Mouse (Mus musculus) midbrain, embryonic 12.5 days (tissue): ENCODE results near the gene Gemin6. TPM values are rescaled to one million over a fixed set of nuclear protein-coding genes. Genes with fewer than 3 reads are reported as not detected.
"Not testable (repeated sequence)": the region's sequence is repeated elsewhere in the genome, so short reads cannot be mapped to it uniquely, and the experiment has no call there.

Source experiments
- ATAC-seq: fragments of 200-750 bp; cut with Nextera tagmentation; 2 replicates; pipeline ENCODE4 v1.8.0; 2017; ENCODE audit warnings: low read depth, moderate TSS enrichment, moderate library complexity; ENCODE audit not compliant: low FRiP score
- H3K27ac ChIP-seq: fragments of 300-500 bp; sonication (generic); replicated peaks from 2 replicates; pipeline ENCODE4 v1.5.1; 2016; ENCODE audit warnings: mild to moderate bottlenecking
- H3K27me3 ChIP-seq: fragments of 300-500 bp; sonication (generic); 2 replicates; pipeline ENCODE4 v1.6.1; 2016; ENCODE audit warnings: mild to moderate bottlenecking
- H3K36me3 ChIP-seq: fragments of 300-500 bp; sonication (generic); 2 replicates; pipeline ENCODE4 v1.6.1; 2016
- H3K4me1 ChIP-seq: fragments of 300-500 bp; sonication (generic); 2 replicates; pipeline ENCODE4 v1.6.1; 2016
- H3K4me2 ChIP-seq: fragments of 300-500 bp; sonication (generic); replicated peaks from 2 replicates; pipeline ENCODE4 v1.6.1; 2016; ENCODE audit warnings: mild to moderate bottlenecking, moderate library complexity
- H3K4me3 ChIP-seq: fragments of 300-500 bp; sonication (generic); 2 replicates; pipeline ENCODE4 v1.5.1; 2016; ENCODE audit warnings: mild to moderate bottlenecking
- H3K9ac ChIP-seq: fragments of 300-500 bp; sonication (generic); replicated peaks from 2 replicates; pipeline ENCODE4 v1.6.1; 2016; ENCODE audit warnings: mild to moderate bottlenecking, moderate library complexity
- H3K9me3 ChIP-seq: fragments of 300-500 bp; sonication (generic); 2 replicates; pipeline ENCODE4 v1.6.1; 2016; ENCODE audit warnings: mild to moderate bottlenecking
- WGBS: fragments of 180-500 bp; shearing (Covaris S2); methylation state at CpG from one replicate; pipeline ENCODE4 v1.1.7; 2016; 5-methylcytosine and 5-hydroxymethylcytosine counted together
- polyA plus RNA-seq: library from polyadenylated mRNA; unstranded; fragments of >200 nt; fragmentation: Nextera tagmentation; extraction: Ambion mirVana; gene quantifications from 2 replicates; pipeline ENCODE4 v1.2.1, GENCODE M21; 2016

The Gemin6 gene
- polyA plus RNA-seq, 1 experiment from 2014 or later, result 31.6 TPM

DNA sequence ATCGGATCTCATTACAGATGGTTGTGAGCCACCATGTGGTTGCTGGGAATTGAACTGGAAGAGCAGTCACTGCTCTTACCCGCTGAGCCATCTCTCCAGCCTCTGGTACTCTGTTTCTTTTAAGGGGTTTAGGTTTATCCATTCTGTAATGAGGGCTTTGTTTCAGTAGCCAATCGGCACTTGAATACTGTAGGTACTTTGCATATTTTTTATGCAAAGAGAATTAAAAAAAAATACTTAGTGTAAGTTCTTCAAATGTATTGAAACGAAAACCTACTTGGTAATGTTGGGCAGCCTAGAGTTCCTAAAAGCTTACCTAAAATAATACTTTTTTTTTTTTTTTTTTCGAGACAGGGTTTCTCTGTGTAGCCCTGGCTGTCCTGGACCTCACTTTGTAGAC, 13.2 kb downstream of the Gemin6 start:
- Histone ChIP-seq H3K9ac (no peak overlapping the region), H3K27me3 (no peaks in the 10 kb centered on the region), H3K36me3 (peaks cover 48% of the 10 kb centered on the region), H3K4me2 (no peak overlapping the region), H3K4me1 (no peaks in the 10 kb centered on the region), H3K9me3 (no peaks in the 10 kb centered on the region), H3K27ac (no peak overlapping the region), H3K4me3 (no peak overlapping the region)
- 95% methylated on average over 5 of the region's 5 CpGs for WGBS
- no peak for ATAC-seq

GRCm38 (mm10) chr17:80241594-80241993, 17.4 kb downstream of the Gemin6 start:
- Histone ChIP-seq H3K4me3 (no peak overlapping the region), H3K27ac (no peak overlapping the region), H3K4me1 (no peaks in the 10 kb centered on the region), H3K9me3 (no peaks in the 10 kb centered on the region), H3K9ac (no peak overlapping the region), H3K4me2 (no peak overlapping the region), H3K36me3 (peaks cover 85% of the 10 kb centered on the region), H3K27me3 (no peaks in the 10 kb centered on the region)
- 92% methylated on average over 9 of the region's 9 CpGs for WGBS
- ATAC-seq, result no peak

DNA sequence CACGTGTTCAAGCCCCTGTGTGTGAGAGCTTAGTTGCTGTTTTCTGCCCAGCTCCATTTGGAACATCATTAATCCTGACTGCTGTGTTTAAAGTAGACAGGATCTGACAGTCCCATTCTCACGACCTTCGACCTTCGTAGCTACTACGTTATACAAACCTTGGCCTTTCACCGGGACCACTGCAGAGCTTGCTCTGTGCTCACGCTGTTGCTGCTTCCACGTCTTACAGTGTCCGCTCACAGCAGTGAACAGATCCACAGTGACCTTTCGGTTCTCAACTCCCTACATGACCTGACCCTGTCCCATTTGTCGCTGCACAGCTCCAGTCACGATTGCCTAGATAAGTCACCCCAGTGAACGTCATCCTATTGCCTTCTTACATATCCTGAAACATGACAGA, 18.9 kb downstream of the Gemin6 start:
- no peaks in the 10 kb centered on the region for H3K9me3 ChIP-seq
- H3K4me2 ChIP-seq, result no peak overlapping the region
- H3K9ac ChIP-seq, result no peak overlapping the region
- H3K27me3 ChIP-seq, result no peaks in the 10 kb centered on the region
- no peak overlapping the region for H3K27ac ChIP-seq
- WGBS, result 77% methylated on average over 13 of the region's 13 CpGs
- no peaks in the 10 kb centered on the region for H3K4me1 ChIP-seq
- H3K4me3 ChIP-seq, result no peak overlapping the region
- no peak for ATAC-seq
- H3K36me3 ChIP-seq, result peaks cover 90% of the 10 kb centered on the region

DNA sequence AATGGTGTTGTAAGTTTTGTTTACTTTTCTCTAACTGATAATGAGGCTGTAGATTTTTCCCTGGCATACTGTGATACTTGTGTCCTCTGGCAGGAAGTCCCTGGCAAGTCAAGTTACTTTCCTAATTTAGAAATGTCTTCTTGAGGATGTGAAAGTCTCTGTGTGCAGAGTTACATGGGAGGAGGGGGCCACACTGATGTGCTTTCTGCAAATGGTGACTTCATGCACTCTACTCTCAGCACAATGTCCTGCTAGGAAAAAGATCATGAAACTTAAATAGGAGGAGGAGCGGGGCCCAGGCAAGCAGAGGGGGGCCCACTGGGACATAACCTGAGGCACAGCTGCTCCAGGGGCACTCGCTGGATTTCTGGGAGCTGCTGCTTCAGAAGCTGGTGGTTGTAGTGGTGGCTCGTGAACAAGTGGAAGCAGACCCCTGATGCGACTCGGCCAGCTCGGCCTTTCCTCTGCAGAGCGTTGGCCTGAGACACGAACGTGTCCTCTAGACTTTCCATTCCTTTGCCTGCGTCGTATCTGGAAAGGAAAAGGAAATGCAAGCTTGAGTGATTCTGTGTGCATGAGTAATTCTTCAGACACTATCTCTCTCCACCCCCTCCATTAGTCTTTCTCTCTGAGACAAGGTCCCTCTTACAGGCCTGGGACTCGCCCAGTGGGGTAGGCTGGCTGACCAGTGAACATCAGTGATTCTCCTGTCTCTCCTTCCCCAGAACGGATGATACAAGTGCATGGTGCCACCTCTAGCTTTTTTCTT, 28.7 kb downstream of the Gemin6 start:
- Histone ChIP-seq H3K27ac (no peak overlapping the region), H3K4me2 (no peak overlapping the region), H3K4me1 (no peaks in the 10 kb centered on the region), H3K9ac (no peak overlapping the region), H3K9me3 (no peaks in the 10 kb centered on the region), H3K4me3 (no peak overlapping the region), H3K27me3 (no peaks in the 10 kb centered on the region), H3K36me3 (peaks cover 94% of the 10 kb centered on the region)
- 88% methylated on average over 12 of the region's 13 CpGs for WGBS
- ATAC-seq, result no peak

DNA sequence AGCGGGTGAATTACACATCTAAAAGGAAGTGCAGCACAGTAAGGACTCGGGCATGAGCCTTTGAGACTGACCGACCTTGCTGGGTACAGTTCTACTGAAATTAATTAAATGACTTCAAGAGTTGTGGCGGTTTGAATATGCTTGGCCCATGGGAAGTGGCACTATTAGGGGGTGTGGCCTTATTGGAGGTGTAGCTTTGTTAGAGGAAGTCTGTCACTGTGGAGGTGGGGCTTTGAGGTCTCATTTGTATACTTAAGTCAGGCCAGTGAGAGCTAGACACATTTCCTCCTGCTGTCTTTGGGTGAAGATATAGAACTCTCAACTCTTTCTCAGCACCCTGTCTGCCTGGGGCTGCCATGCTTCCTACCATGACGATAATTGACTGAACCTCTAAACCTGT, 30.2 kb downstream of the Gemin6 start:
- WGBS, result 98% methylated on average over 5 of the region's 5 CpGs
- H3K4me3 ChIP-seq, result no peak overlapping the region
- peaks cover 98% of the 10 kb centered on the region for H3K36me3 ChIP-seq
- H3K27me3 ChIP-seq, result no peaks in the 10 kb centered on the region
- ATAC-seq, result no peak
- H3K9me3 ChIP-seq, result no peaks in the 10 kb centered on the region
- H3K4me1 ChIP-seq, result no peaks in the 10 kb centered on the region
- no peak overlapping the region for H3K9ac ChIP-seq
- no peak overlapping the region for H3K4me2 ChIP-seq
- H3K27ac ChIP-seq, result no peak overlapping the region

DNA sequence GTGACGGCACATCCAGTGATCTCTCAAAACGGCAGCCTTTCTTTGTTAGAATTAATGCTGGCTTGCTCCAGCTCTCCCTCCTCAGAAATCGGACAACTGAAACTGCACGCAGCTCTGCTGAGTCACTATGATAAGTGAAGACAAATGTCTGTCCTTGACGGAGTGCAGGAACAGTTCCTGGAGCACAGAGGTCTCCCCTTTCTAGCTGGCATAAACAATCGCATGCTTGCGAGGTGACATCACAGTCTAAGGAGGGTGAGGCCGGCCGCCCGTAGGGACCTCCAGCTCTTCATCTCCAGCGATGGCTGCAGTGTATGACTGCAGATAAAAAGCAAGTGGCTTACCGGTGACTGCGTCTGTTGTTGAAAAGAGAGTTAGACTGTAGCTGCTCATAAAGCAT, 31.0 kb downstream of the Gemin6 start:
- no peak overlapping the region for H3K9ac ChIP-seq
- ATAC-seq, result no peak
- H3K36me3 ChIP-seq, result peaks cover 97% of the 10 kb centered on the region

GRCm38 (mm10) chr17:80267065-80267464, 42.8 kb downstream of the Gemin6 start:
- Histone ChIP-seq H3K4me2 (no peak overlapping the region), H3K9ac (no peak overlapping the region), H3K36me3 (peaks cover 84% of the 10 kb centered on the region), H3K27me3 (no peaks in the 10 kb centered on the region), H3K4me3 (no peak overlapping the region), H3K27ac (no peak overlapping the region), H3K9me3 (no peaks in the 10 kb centered on the region), H3K4me1 (no peaks in the 10 kb centered on the region)
- WGBS, result 92% methylated on average over 4 of the region's 4 CpGs
- no peak for ATAC-seq

More for the DNA sequence above, 31.0 kb downstream of the Gemin6 start:
- Histone ChIP-seq H3K4me1 (no peaks in the 10 kb centered on the region), H3K9me3 (no peaks in the 10 kb centered on the region), H3K27me3 (no peaks in the 10 kb centered on the region), H3K27ac (no peak overlapping the region), H3K4me3 (no peak overlapping the region), H3K4me2 (no peak overlapping the region)
- WGBS, result 74% methylated on average over 13 of the region's 13 CpGs

- Histone ChIP-seq H3K36me3 (peaks cover 85% of the 10 kb centered on the region), H3K4me1 (no peaks in the 10 kb centered on the region), H3K27me3 (no peaks in the 10 kb centered on the region), H3K9ac (no peak overlapping the region), H3K4me3 (no peak overlapping the region), H3K9me3 (no peaks in the 10 kb centered on the region), H3K27ac (no peak overlapping the region), H3K4me2 (no peak overlapping the region)
- no peak for ATAC-seq
- 95% methylated on average over 3 of the region's 3 CpGs for WGBS
Observed at GRCm38 (mm10) chr17:80268151-80268550, 43.9 kb downstream of the Gemin6 start.

DNA sequence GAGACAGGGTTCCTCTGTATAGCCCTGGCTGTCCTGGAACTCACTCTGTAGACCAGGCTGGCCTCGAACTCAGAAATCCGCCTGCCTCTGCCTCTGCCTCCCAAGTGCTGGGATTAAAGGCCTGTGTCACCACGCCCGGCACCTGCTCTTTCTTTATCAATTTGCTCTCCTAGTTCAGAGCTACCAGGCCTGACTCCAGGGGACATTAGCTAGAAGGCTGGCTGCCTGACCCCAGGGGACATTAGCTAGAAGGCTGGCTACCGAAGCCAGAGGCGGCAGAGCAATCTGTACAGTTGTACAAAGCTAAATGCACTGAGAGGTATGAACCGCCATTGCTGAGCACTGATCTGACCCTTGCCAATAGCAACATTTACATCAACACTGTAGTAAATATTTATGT, 46.4 kb downstream of the Gemin6 start:
- WGBS, result 96% methylated on average over 7 of the region's 7 CpGs
- not testable (repeated sequence) for H3K4me1 ChIP-seq, H3K27ac ChIP-seq, ATAC-seq, H3K9ac ChIP-seq, H3K4me2 ChIP-seq, H3K27me3 ChIP-seq, H3K9me3 ChIP-seq, H3K4me3 ChIP-seq
- H3K36me3 ChIP-seq, result peaks cover 85% of the 10 kb centered on the region

Other genes starting within 250 kb of the Gemin6 start
- 125 and 129 TPM in 2 replicates for gene Hnrnpll, start 162.1 kb upstream of the Gemin6 start, polyA plus RNA-seq
- gene Galm, start 97.0 kb upstream of the Gemin6 start, polyA plus RNA-seq, result 4.8 and 5.0 TPM in 2 replicates
- 688 TPM in 2 replicates for gene Srsf7, start 17.1 kb upstream of the Gemin6 start, polyA plus RNA-seq
- 0.14 and 0.30 TPM in 2 replicates for gene Ttc39d, start 17.0 kb upstream of the Gemin6 start, polyA plus RNA-seq
- 34.7 and 39.4 TPM in 2 replicates for gene Morn2, start 65.8 kb downstream of the Gemin6 start, polyA plus RNA-seq
- gene Dhx57, start 66.0 kb downstream of the Gemin6 start, polyA plus RNA-seq, result 34.6 and 36.0 TPM in 2 replicates
- gene Arhgef33, start 83.0 kb downstream of the Gemin6 start, polyA plus RNA-seq, result 1.1 and 1.5 TPM in 2 replicates
- 1.6 and 1.8 TPM in 2 replicates for gene Gm10190, start 149.1 kb downstream of the Gemin6 start, polyA plus RNA-seq